Mouse (Mus musculus) ES-Bruce4 (cell line): ENCODE measurements at regions not wholly inside any gene's neighbourhood (a gene's known extent, or its start where the extent isn't known, plus 50 kb on each side); places are given as distances from the start of the nearest gene placed in this dataset.

Experiments
- H3K27ac ChIP-seq: 2 replicates; pipeline ENCODE4 v1.5.1; 2012; ENCODE audit warnings: low read length, inconsistent platforms; ENCODE audit not compliant: insufficient read depth
- H3K27me3 ChIP-seq: 2 replicates; pipeline ENCODE4 v1.6.1; 2012; ENCODE audit warnings: mild to moderate bottlenecking, low read length, inconsistent platforms; ENCODE audit not compliant: control insufficient read depth, poor library complexity, insufficient read depth, severe bottlenecking
- H3K36me3 ChIP-seq: 2 replicates; pipeline ENCODE4 v1.6.1; 2012; ENCODE audit warnings: inconsistent platforms, mild to moderate bottlenecking, low read length, moderate library complexity; ENCODE audit not compliant: control insufficient read depth, poor library complexity, insufficient read depth, severe bottlenecking
- H3K4me1 ChIP-seq: one replicate; pipeline ENCODE4 v1.8.1; 2011; ENCODE audit warnings: low read length; ENCODE audit not compliant: control insufficient read depth, insufficient read depth
- H3K4me3 ChIP-seq: 2 replicates; pipeline ENCODE4 v1.5.1; 2011; ENCODE audit warnings: low read depth, mild to moderate bottlenecking, low read length
- H3K9ac ChIP-seq: 2 replicates; pipeline ENCODE4 v1.6.1; 2012; ENCODE audit warnings: low read depth, mild to moderate bottlenecking, inconsistent platforms; ENCODE audit not compliant: poor library complexity, severe bottlenecking
- H3K9me3 ChIP-seq: replicated peaks from 2 replicates; pipeline ENCODE4 v1.6.1; 2012; ENCODE audit warnings: mild to moderate bottlenecking, low read length, inconsistent platforms; ENCODE audit not compliant: control insufficient read depth, poor library complexity, insufficient read depth, severe bottlenecking
- CTCF ChIP-seq: IDR thresholded peaks from one replicate; pipeline ENCODE4 v1.8.1; 2011; ENCODE audit warnings: low read depth, low read length
- EP300 ChIP-seq: IDR thresholded peaks from 2 replicates; pipeline ENCODE4 v1.6.1; 2011; ENCODE audit warnings: low read depth, low read length; ENCODE audit not compliant: insufficient read depth
- POLR2A ChIP-seq: IDR thresholded peaks from one replicate; pipeline ENCODE4 v1.8.1; 2011; ENCODE audit warnings: low read length; ENCODE audit not compliant: insufficient read depth

- H3K4me1 ChIP-seq = no peaks in the 10 kb centered on the region
- H3K27ac ChIP-seq = no peak overlapping the region
- no peaks in the 10 kb centered on the region for H3K27me3 ChIP-seq
- H3K36me3 ChIP-seq = no peaks in the 10 kb centered on the region
- no peak for TF ChIP-seq POLR2A
- no peak for TF ChIP-seq EP300
- peak; percentile 44 for TF ChIP-seq CTCF
- no peak overlapping the region for H3K4me3 ChIP-seq
- H3K9ac ChIP-seq = no peak overlapping the region
- H3K9me3 ChIP-seq = no peaks in the 10 kb centered on the region
These were observed 281.3 kb downstream of the Hhipl2 start for GRCm38 (mm10) chr1:183699284-183699683.

DNA sequence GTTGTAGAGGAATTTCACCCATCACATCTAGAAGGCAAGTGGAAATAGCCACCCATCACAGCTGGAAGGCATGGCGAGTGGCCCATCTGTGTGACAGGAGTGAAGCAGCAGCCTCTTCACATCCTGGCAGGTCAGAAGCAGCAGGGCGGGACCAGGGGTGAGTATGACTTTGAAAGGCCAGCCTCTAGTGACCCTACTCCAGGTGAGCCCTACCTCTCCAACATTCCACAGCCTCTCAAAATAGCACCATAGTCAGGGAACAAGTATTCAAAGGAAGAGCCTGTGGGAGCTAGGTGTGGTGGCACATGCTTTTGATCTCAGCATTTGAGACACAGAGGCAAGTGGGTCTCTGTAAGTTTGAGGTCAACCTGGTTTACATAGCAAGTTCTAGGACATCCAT lies 284.9 kb downstream of the Hhipl2 start:
- no peaks in the 10 kb centered on the region for H3K9me3 ChIP-seq
- H3K4me1 ChIP-seq = no peaks in the 10 kb centered on the region
- TF ChIP-seq POLR2A = no peak
- no peak for TF ChIP-seq EP300
- no peak for TF ChIP-seq CTCF
- no peak overlapping the region for H3K4me3 ChIP-seq
- no peaks in the 10 kb centered on the region for H3K27me3 ChIP-seq
- H3K27ac ChIP-seq = no peak overlapping the region
- no peaks in the 10 kb centered on the region for H3K36me3 ChIP-seq
- no peak overlapping the region for H3K9ac ChIP-seq

GRCm38 (mm10) chr1:183712895-183713294 lies 294.9 kb downstream of the Hhipl2 start:
- Histone ChIP-seq H3K36me3 (no peaks in the 10 kb centered on the region), H3K9me3 (no peaks in the 10 kb centered on the region), H3K9ac (no peak overlapping the region), H3K27me3 (no peaks in the 10 kb centered on the region), H3K4me1 (no peaks in the 10 kb centered on the region), H3K4me3 (no peak overlapping the region), H3K27ac (no peak overlapping the region)
- TF ChIP-seq POLR2A = no peak
- TF ChIP-seq EP300 = no peak
- no peak for TF ChIP-seq CTCF

GRCm38 (mm10) chr1:183717060-183717459 lies 296.0 kb upstream of the Dusp10 start:
- Histone ChIP-seq H3K36me3 (no peaks in the 10 kb centered on the region), H3K4me3 (no peak overlapping the region), H3K27me3 (no peaks in the 10 kb centered on the region), H3K9ac (no peak overlapping the region), H3K9me3 (no peaks in the 10 kb centered on the region), H3K4me1 (no peaks in the 10 kb centered on the region), H3K27ac (no peak overlapping the region)
- TF ChIP-seq POLR2A (no peak), EP300 (no peak), CTCF (no peak)

DNA sequence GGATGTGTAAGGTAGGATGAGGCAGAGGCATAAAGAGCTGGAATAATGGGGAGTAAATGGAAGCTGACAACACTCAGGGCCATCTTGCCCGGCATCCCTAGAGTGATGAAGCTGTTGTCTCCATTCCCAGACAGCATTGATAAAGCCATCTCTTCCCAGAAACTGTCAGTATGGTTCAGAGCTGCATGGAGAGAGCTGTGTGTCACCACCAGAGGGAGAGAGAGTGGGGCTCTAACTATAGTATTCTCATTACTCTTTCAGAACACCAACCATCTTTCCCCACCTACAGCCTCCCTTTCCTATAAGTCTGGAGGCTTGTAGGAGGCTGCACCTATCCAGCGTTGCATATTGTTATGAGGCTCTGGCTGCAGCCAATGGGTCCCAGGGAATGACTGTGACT lies 264.0 kb upstream of the Dusp10 start:
- no peak for TF ChIP-seq EP300
- TF ChIP-seq POLR2A = no peak
- no peak for TF ChIP-seq CTCF
- H3K27ac ChIP-seq = no peak overlapping the region
- H3K27me3 ChIP-seq = no peaks in the 10 kb centered on the region
- no peak overlapping the region for H3K9ac ChIP-seq
- H3K4me3 ChIP-seq = no peak overlapping the region
- no peaks in the 10 kb centered on the region for H3K4me1 ChIP-seq
- H3K36me3 ChIP-seq = no peaks in the 10 kb centered on the region
- H3K9me3 ChIP-seq = no peaks in the 10 kb centered on the region

GRCm38 (mm10) chr1:183754500-183754899 lies 258.6 kb upstream of the Dusp10 start:
- Histone ChIP-seq H3K9ac (no peak overlapping the region), H3K4me3 (no peak overlapping the region), H3K9me3 (no peaks in the 10 kb centered on the region), H3K4me1 (no peaks in the 10 kb centered on the region), H3K36me3 (no peaks in the 10 kb centered on the region), H3K27me3 (no peaks in the 10 kb centered on the region), H3K27ac (no peak overlapping the region)
- no peak for TF ChIP-seq EP300
- TF ChIP-seq CTCF = no peak
- TF ChIP-seq POLR2A = no peak
